Mouse (Mus musculus): Measurements from ENCODE around the gene Rgs7bp. TPM values are rescaled to one million over a fixed set of nuclear protein-coding genes. Genes with fewer than 3 reads are reported as not detected.
"Not testable (repeated sequence)": the region's sequence is repeated elsewhere in the genome, so short reads cannot be mapped to it uniquely, and the experiment has no call there.

The Rgs7bp gene
- total RNA-seq, 2 experiments from 2014 or later = 0.07 to 0.18 TPM

DNA sequence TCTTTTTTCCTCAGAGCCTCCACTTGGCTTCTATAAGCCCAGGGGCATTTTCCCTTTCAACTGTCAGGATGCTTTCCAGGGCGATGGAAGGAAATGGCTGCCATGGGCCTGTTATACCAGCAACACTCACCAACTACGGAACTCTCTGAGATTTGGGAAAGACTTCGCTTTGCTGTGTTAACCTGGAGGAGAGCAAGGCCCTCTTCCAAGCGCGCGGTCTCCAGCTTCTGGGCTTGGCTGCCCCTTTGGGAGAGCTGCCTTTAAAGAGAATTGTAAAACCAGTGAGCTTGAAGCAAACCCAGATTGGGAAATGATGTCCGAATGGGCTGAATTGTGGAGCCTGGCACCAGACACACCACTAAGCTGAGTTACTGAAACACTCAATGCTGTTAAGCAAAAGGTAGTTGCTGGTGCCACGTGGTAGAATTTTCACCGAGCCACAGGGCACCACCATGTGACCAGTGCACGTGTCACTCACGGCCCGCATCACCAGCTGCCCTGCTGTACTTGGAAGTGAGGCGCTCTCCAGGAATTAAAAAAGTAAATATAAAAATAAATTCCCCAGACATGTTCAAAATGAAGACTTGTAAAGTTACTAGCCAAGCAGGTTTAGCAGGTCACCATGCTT lies 115.7 kb downstream of the Rgs7bp start:
- no peak for ATAC-seq (ENCODE audit: poor library complexity, severe bottlenecking)

DNA sequence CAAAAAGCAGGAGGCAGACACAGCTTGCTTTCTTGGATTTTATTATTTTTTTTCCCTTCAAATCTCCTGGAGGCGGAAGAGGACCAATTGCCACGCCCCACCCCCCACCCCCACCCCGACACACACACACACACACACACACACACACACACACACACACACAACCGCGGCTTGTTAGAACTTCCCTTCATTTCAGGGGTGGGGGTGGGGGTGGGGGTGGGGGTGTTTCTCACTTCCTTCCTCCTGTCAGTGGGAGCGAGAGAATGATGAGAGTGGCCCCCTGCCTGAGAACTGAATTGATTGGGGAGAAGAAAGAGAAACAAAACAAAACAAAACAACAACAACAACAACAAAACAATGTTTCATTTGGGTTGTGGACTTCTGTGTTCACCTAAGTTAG lies 117.0 kb downstream of the Rgs7bp start:
- ATAC-seq (ENCODE audit: poor library complexity, severe bottlenecking) = peak; percentile 23

DNA sequence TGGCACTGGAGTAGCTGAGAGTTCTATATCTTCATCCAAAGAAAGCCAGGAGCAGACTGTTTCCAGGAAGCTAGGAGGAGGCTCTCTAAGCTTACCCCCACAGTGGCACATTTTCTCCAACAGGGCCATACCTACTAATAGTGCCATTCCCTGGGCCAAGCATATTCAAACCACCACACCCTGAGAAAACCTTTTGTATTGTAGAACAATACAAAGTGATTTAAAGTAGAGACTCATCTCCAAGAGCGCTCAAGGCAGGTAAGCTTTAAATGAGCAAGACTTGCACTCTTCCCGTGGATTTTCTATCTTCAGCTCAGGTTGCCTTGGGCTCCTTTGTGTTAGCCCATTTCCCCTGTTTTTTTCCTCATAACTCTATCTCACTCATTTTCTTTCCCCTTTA lies 118.1 kb downstream of the Rgs7bp start:
- ATAC-seq (ENCODE audit: poor library complexity, severe bottlenecking) = no peak

DNA sequence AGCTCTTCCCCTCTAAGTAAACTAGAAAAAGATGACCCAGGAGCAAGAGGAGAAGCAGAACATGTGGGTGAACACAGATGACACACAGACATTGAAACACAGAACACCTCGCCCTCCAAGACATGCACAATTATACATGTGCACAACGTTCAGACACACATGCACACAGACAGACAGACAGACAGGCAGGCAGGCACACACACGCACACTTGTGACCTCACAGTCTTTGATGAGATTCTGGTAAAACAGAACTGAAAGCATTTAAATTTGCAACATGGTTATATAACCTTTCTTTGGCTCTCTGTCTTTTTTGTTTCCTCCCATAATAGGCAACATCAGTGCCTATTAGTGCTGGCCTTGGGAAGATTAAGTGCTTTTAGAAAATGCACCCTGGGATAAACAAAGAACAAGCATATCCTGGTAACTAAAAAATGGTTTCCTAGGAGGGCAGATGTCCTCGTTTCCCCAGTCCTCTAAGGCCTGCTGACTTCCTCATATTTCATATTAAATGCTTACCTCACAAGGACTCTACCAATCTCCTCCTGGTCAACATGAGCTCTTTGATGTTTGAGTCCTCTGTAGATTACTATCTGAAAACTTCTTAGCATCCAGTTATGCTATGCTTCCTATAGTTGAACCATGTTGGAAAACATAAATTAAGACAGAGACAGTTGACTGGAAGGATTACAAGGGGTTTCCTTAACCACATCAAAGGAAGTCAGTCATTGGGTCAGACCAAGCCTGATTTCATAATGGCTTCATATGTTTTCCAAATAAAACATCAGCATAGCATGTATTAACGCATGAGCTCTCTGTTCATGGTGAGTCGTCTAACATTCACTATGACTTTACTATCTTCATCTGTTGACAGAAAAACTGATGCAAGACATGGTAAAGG lies 122.8 kb downstream of the Rgs7bp start:
- peak; percentile 75 for ATAC-seq (ENCODE audit: poor library complexity, severe bottlenecking)

DNA sequence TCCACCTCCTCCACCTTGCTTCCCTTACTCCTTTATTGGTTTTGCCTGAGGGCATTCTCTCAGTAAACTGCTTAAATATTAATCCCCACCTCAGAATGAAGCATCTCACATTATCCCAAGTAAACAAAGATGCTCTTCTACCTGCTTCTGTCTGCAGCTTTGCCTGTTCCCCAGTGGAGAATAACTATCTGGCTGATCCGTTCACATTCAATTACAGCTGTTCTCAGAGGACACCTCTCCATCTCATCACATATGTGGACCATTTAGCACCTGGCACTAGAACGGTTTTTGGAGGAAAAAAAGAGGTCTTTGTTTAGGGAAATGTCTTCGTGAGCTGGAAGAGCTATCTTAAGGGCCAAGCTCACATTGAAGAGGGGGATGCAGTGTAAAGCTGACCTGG lies 123.9 kb downstream of the Rgs7bp start:
- no peak for ATAC-seq (ENCODE audit: poor library complexity, severe bottlenecking)

DNA sequence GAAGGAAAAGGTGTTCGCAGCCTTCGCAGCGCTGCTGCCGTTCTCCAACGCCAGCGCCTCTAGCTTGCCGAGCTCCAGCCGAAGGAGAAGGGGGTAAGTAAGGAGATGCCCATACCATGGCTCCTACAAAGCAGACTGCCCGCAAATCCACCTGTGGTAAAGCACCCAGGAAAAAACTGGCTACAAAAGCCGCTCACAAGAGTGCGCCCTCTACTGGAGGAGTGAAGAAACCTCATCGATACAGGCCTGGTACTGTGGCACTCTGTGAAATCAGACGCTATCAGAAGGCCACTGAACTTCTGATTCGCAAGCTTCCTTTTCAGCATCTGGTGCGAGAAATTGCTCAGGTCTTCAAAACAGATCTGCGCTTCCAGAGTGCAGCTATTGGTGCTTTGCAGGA lies 136.1 kb downstream of the Rgs7bp start:
- peak; percentile 64 for ATAC-seq (ENCODE audit: poor library complexity, severe bottlenecking)

DNA sequence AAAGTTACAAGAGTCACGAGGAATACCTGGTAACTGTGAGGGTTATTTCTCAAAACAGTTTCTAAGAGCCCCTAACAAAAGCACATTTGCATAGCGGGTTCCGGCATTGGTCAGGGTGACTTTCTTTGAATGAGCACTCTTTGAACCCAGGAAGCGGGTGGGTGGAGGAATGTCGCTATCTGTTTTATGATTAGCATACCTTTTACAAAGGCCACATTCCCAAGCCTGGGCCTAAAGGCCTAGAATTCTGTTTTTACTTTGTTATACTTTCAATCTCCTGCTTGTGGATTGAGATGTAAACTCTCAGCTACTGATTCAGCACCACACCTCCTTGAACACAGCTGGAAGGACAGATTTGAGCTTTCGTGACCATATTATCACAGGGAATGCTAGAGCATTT lies 138.0 kb downstream of the Rgs7bp start:
- not testable (repeated sequence) for ATAC-seq (ENCODE audit: poor library complexity, severe bottlenecking)

DNA sequence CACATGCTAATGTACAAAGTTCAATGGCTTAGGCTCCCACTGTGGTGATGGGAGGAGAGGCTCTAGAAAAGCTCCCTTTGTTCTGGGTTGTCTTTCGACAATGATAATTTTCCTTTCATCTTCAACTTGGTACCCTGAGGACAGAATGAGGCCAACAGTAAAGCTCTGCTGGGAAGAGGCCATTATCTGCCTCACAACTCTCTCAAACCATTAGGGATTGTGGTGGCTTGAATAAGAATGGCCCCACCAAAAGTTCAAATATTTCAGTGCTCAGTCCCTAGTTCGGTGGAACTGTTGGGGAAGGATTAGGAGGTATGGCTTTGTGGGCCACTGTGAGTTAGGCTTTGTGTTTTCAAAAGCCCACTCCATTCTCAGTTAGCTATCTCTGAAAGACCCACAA lies 138.6 kb downstream of the Rgs7bp start:
- no peak for ATAC-seq (ENCODE audit: poor library complexity, severe bottlenecking)

DNA sequence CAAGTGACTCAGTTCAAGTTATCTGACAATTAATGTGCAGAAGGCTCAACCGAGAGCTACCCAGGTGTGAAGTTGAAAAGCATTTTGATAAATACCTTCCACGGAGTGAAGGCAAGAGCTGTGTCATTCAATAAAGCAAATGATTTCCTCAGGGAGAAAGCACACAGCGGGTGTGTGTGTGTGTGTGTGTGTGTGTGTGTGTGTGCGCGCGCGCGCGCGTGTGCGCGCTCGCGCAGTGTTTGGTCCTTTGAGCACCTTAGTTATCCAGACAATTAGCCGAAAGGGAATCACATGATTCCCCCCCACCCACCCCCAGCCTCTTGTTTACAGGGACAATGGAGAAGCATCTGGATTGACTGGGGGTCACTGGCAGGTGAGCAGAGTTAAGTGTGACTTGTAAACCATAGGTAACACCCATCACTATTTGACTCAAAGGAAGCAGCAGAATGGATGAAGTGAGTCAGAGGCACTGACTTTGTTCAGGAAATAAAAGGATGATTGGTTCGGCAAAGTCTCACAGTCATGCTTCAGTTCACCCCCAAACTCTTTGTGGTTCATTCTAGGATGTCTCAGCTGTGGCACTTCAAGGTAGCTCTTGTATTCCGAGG lies 140.3 kb downstream of the Rgs7bp start:
- ATAC-seq (ENCODE audit: poor library complexity, severe bottlenecking) = no peak

DNA sequence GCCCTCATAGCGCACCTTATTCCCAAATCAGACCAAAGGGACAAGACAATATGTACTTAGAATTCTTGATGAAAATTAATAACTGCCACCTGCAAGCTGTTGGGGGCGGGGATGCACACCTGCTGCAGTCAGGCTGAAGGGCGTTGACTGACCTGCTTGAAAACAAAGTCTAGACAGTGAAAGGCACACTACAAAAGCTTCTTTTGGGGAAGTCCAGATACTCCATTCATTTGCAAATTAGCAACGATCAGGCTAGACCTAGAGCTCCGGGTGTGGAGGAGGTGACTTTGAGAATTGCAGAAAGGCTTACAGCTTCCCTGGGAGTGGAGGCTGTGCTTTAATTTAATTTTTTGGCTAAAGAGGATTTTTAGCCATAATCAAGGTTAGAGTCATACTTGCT lies 143.1 kb downstream of the Rgs7bp start:
- ATAC-seq (ENCODE audit: poor library complexity, severe bottlenecking) = not testable (repeated sequence)

DNA sequence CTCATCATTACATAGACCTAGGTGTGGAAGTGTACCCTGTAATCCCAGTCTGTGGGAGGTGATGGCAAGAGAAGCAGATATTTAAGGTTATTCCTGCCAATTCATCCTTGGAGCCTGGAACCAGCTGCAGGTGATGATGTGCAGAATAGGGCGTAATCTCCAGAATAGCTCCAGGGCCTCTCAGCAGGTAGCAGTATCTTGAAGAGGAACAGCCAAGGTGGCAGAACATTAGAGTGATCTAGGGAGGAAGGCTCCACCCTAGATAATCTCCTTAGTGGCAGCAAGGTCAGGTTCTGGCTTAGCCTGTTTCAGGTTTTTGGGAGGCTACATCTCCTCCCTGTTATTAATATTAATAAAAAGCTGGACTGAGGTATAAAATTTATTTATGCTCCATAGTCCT lies 143.7 kb downstream of the Rgs7bp start:
- not testable (repeated sequence) for ATAC-seq (ENCODE audit: poor library complexity, severe bottlenecking)

DNA sequence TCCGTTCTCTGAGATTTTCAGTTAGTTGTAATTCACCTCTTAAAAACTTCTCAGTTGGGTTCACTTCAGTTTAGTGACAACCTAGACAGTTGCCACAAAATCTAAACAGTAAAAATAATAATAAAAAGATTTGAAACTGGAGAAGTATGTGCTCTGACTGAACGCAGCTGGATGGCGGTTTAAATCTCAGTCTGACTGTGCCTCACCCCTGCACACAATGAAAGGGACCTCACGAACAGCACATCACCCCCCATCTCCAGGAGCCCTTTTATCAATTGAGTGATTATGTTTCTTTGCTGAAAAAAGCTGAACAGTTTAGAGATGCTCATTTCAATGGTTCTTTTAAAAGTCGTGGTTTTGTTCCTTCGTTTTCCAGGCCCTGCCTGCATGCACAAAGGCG lies 146.0 kb downstream of the Rgs7bp start:
- ATAC-seq (ENCODE audit: poor library complexity, severe bottlenecking) = no peak

Other genes with a start within 250 kb of the Rgs7bp start
- 18.8 and 21.8 TPM in 2 replicates for gene Cwc27, start 237.8 kb downstream of the Rgs7bp start, total RNA-seq (2015)
- 24.2 and 33.1 TPM in 2 replicates for gene Cwc27, start 237.8 kb downstream of the Rgs7bp start, total RNA-seq (2017)
- not detected in 2 replicates for gene Shisal2b, start 191.0 kb downstream of the Rgs7bp start, total RNA-seq (2015)
- not detected in 2 replicates for gene Shisal2b, start 191.0 kb downstream of the Rgs7bp start, total RNA-seq (2017)
- not detected in 2 replicates for gene 4933425L06Rik, start 27.2 kb upstream of the Rgs7bp start, total RNA-seq (2015)
- not detected in 2 replicates for gene 4933425L06Rik, start 27.2 kb upstream of the Rgs7bp start, total RNA-seq (2017)
- gene Rnf180, start 239.9 kb upstream of the Rgs7bp start, total RNA-seq (2015) = 0.21 and 0.71 TPM in 2 replicates
- 0.37 TPM in 1 of 2 replicates, not detected in the other for gene Rnf180, start 239.9 kb upstream of the Rgs7bp start, total RNA-seq (2017)